Mouse (Mus musculus) adipocyte (in vitro differentiated cells): Measurements from ENCODE around the gene Tomm70a.

ENCODE experiments used
- DNase-seq: peaks from one replicate; pipeline ENCODE4 v3.0.0-alpha.2; 2016; ENCODE audit warnings: low spot score

Tomm70a gene

GRCm38 (mm10) chr16:57191214-57191613 lies 69.7 kb downstream of the Tomm70a start:
- DNase-seq = no peak

GRCm38 (mm10) chr16:57196590-57196989 lies 75.1 kb downstream of the Tomm70a start:
- DNase-seq = no peak

GRCm38 (mm10) chr16:57197281-57197680 lies 75.8 kb downstream of the Tomm70a start:
- DNase-seq = no peak
